ENCODE assay signal across 21 mouse cellular contexts in the genomic region with DNA sequence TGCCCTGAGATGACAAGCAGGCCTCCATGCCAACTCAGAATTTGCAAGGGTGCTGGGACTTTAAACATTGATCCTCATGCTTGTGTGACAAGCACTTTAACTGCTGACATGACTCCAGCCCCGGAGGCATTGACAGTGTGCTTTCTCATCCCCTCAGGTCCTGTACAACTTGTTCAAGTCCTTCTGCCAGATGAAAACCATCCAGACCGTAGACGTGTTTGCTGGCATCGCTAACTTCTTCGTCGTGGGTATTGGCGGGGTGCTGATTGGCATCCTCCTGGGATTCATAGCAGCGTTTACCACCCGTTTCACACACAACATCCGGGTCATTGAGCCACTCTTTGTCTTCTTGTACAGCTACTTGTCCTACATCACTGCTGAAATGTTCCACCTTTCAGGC. TPM values are rescaled to one million over a fixed set of nuclear protein-coding genes. Genes with fewer than 3 reads are reported as not detected.
"Had no signal": no experiment of that assay in that cellular context is flagged by ENCODE, and none has a peak within 500 bp of the region (broad histone marks: within the 10 kb centered on the region; RNA-seq: fewer than 3 reads in every experiment).

No protein-coding gene starts in this region.

- H3K27me3 ChIP-seq: midbrain, embryonic 12.5 days; neural tube, embryonic 13.5 days; neural tube, embryonic 15.5 days; stomach, embryonic 15.5 days had no signal

- ATAC-seq: midbrain, embryonic 16.5 days had no signal

- H3K4me1 ChIP-seq: midbrain, embryonic 10.5 days; midbrain, embryonic 12.5 days; neural tube, embryonic 13.5 days; neural tube, embryonic 15.5 days; stomach, embryonic 15.5 days had no signal

- DNase-seq: lung, adult 18-20 months; lung, embryonic 14.5 days; lung, postnatal 10 days; lung, postnatal 4 days; midbrain, embryonic 14.5 days; retina, postnatal 1 day; right cerebral cortex, adult 18-20 months; right cerebral cortex, postnatal 25 days; right cerebral cortex, postnatal 4 days; thymus, adult 18-20 months; thymus, postnatal 14 days; thymus, postnatal 36 days had no signal

- H3K9ac ChIP-seq: lung, embryonic 14.5 days; midbrain, embryonic 12.5 days; neural tube, embryonic 13.5 days; neural tube, embryonic 15.5 days; stomach, embryonic 15.5 days had no signal

- H3K4me2 ChIP-seq: lung, embryonic 14.5 days; midbrain, embryonic 12.5 days; neural tube, embryonic 13.5 days; neural tube, embryonic 15.5 days; stomach, embryonic 15.5 days had no signal

- H3K36me3 ChIP-seq: midbrain, embryonic 10.5 days; midbrain, embryonic 12.5 days; neural tube, embryonic 13.5 days; neural tube, embryonic 15.5 days; stomach, embryonic 15.5 days had no signal

- H3K4me3 ChIP-seq: midbrain, embryonic 10.5 days; midbrain, embryonic 12.5 days; myocyte; neural tube, embryonic 13.5 days; neural tube, embryonic 15.5 days; stomach, embryonic 15.5 days had no signal

- H3K27ac ChIP-seq: midbrain, embryonic 10.5 days; midbrain, embryonic 12.5 days; neural tube, embryonic 13.5 days; neural tube, embryonic 15.5 days; stomach, embryonic 15.5 days; stomach, postnatal 0 days had no signal

- H3K9me3 ChIP-seq: midbrain, embryonic 10.5 days; midbrain, embryonic 12.5 days; neural tube, embryonic 13.5 days; neural tube, embryonic 15.5 days; stomach, embryonic 15.5 days had no signal

RNA-seq across cellular contexts. Expression of gene Slc9a2, which starts 45.7 kb away (rescaled TPM):
- polyA plus RNA-seq: lung, embryonic 14.5 days; neural tube, embryonic 11.5 days had no signal
